Mouse (Mus musculus) intestine, embryonic 15.5 days (tissue): ENCODE results near the gene Csrp1. TPM values are rescaled to one million over a fixed set of nuclear protein-coding genes. Genes with fewer than 3 reads are reported as not detected.

Source experiments
- ATAC-seq: fragments of 200-750 bp; cut with Nextera tagmentation; 2 replicates; pipeline ENCODE4 v1.8.0; 2017; ENCODE audit warnings: moderate TSS enrichment, moderate library complexity
- H3K27ac ChIP-seq: fragments of 300-500 bp; sonication (generic); 2 replicates; pipeline ENCODE4 v1.5.1; 2015; ENCODE audit warnings: mild to moderate bottlenecking, inconsistent platforms
- H3K27me3 ChIP-seq: fragments of 300-500 bp; sonication (generic); replicated peaks from 2 replicates; pipeline ENCODE4 v1.6.1; 2015; ENCODE audit warnings: inconsistent platforms
- H3K36me3 ChIP-seq: fragments of 300-500 bp; sonication (generic); 2 replicates; pipeline ENCODE4 v1.6.1; 2015; ENCODE audit warnings: inconsistent platforms
- H3K4me1 ChIP-seq: fragments of 300-500 bp; sonication (generic); replicated peaks from 2 replicates; pipeline ENCODE4 v1.6.1; 2015; ENCODE audit warnings: inconsistent platforms
- H3K4me2 ChIP-seq: fragments of 300-500 bp; sonication (generic); replicated peaks from 2 replicates; pipeline ENCODE4 v1.6.1; 2015; ENCODE audit warnings: mild to moderate bottlenecking, inconsistent platforms
- H3K4me3 ChIP-seq: fragments of 300-500 bp; sonication (generic); replicated peaks from 2 replicates; pipeline ENCODE4 v1.5.1; 2015; ENCODE audit warnings: inconsistent platforms
- H3K9ac ChIP-seq: fragments of 300-500 bp; sonication (generic); 2 replicates; pipeline ENCODE4 v1.6.1; 2015; ENCODE audit warnings: inconsistent platforms
- H3K9me3 ChIP-seq: fragments of 300-500 bp; sonication (generic); 2 replicates; pipeline ENCODE4 v1.6.1; 2016; ENCODE audit warnings: inconsistent platforms
- WGBS: fragments of 180-500 bp; shearing (Covaris S2); methylation state at CpG from one replicate; pipeline ENCODE4 v1.1.7; 2015; 5-methylcytosine and 5-hydroxymethylcytosine counted together
- polyA plus RNA-seq: library from polyadenylated mRNA; unstranded; fragments of >200 nt; fragmentation: Nextera tagmentation; extraction: Ambion mirVana; gene quantifications from 2 replicates; pipeline ENCODE4 v1.2.1, GENCODE M21; 2015

Csrp1 gene
- polyA plus RNA-seq = 203 and 215 TPM in 2 replicates

DNA sequence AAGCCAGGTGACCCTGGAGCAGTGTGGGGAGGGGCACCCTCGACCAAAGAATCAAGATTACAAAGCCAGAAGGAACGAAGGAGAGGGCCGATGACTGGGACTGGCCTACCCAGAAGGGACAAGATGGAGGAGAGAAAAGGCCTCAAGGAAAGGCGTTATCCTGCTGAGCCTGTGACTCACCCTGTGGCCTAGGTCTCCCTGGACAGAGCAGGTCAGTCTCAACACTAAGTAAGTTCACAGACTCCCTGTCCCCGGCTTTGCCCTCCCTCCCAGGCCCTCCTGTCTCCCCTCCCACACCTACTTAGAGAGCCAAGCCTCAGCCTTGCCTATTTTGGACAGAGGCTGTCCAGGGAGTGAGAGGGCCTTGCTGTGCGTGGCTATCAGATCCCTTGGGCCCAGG lies at the start of gene Csrp1:
Gene Csrp1, plus strand, starts transcription at position 79 of the 400 bp plus-strand sequence.
- 62% methylated on average over 6 of the region's 6 CpGs for WGBS
- no peaks in the 10 kb centered on the region for H3K27me3 ChIP-seq
- H3K4me3 ChIP-seq = no peak within 1 kb of the TSS
- no peak within 1 kb of the TSS for H3K9ac ChIP-seq
- no peak within 1 kb of the TSS for H3K27ac ChIP-seq
- H3K9me3 ChIP-seq = no peaks in the 10 kb centered on the region
- ATAC-seq = no peak; the same call in 1 of the 2 replicates
- H3K36me3 ChIP-seq = no peaks in the 10 kb centered on the region
- no peak within 1 kb of the TSS for H3K4me2 ChIP-seq
- peaks cover 6% of the 10 kb centered on the region for H3K4me1 ChIP-seq

DNA sequence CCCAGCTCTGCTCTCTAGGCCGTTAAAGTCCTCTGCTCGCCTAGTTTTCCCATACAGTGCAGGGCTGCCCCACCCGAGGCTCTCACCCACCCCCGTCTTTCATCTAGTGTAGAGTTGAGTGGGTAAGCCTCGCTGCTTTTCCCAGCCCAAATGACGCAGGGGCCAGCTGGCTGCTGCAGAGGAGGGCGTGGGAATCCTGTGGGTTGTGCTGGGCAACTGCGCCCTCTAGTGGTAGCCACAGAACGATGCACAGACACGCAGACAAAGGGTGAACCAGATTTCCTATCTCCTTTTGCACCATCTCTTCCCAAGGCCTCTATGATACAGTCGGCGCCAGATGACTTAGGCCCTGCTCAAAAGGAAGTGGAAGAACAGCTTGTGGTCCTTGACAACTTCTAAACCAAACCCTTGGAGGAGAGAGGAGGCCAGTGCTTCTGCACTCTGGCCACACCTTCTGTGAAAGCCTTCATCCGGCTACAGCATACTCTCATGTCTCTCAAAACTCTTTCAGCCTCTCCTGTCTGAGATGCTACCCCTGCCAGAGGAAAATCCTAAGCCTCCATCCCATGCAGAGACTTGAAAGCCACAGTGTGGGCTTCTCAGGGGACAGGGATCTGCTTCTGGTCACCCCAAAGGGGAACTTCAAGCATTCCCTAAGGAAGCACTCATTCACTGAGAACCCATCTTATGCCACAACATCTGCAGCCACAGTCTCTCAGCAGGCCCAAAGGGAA lies 49.3 kb upstream of the Csrp1 start:
- Histone ChIP-seq H3K27me3 (no peaks in the 10 kb centered on the region), H3K9me3 (no peaks in the 10 kb centered on the region), H3K27ac (0 out of 2 replicates have a peak overlapping the region, but pooled peaks have one; percentile 27), H3K9ac (no peak overlapping the region), H3K4me3 (no peak overlapping the region), H3K4me2 (peak overlapping the region; percentile 45; the same call in 1 of the 2 replicates), H3K4me1 (peaks cover 23% of the 10 kb centered on the region), H3K36me3 (no peaks in the 10 kb centered on the region)
- 11% methylated on average over 13 of the region's 13 CpGs for WGBS
- ATAC-seq = peak; percentile 80

DNA sequence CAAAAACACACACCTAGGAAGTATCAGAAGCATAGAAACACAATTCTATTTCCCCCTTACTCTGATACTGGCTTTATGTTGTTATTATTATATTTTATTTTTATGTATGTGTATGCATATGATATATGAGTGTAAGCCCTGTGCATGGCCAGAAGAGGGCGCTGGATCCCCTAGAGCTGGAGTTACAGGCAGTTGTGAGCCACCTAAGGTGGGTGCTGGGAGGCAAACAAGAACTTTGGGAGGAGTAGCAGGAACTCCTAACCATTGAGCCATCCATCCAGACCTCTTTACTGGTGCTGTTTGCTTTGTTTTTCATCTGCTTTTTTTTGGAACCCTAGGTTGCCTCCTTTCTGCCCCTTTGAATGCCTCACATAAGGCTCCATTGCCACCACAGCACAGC lies 48.5 kb upstream of the Csrp1 start:
- peaks cover 23% of the 10 kb centered on the region for H3K4me1 ChIP-seq
- WGBS = 30% methylated on average over 1 of the region's 1 CpGs
- no peaks in the 10 kb centered on the region for H3K9me3 ChIP-seq
- H3K27ac ChIP-seq = no peak overlapping the region
- no peak overlapping the region for H3K4me3 ChIP-seq
- no peaks in the 10 kb centered on the region for H3K27me3 ChIP-seq
- ATAC-seq = no peak
- no peak overlapping the region for H3K4me2 ChIP-seq
- H3K36me3 ChIP-seq = no peaks in the 10 kb centered on the region
- no peak overlapping the region for H3K9ac ChIP-seq

DNA sequence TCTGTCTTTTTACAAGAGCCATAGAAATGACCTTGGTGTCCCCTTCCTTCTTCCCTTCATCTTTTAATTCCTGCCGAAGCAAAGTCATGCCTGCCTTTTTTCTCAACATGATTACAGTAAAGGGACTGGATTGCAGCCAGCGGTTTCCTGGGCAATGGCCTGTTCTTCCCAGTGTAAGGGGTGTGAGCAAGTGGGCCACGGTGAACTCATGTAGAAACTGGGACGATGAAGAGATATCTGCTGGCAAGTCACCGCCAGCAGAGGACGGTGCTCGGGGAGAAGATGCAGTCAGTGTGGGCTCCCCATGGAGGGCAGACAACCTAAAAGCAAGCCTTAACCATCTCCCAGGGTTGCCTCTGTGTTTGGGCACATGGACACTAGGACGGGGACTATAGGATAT lies 47.9 kb upstream of the Csrp1 start:
- no peaks in the 10 kb centered on the region for H3K27me3 ChIP-seq
- ATAC-seq = no peak
- no peak overlapping the region for H3K9ac ChIP-seq
- no peaks in the 10 kb centered on the region for H3K9me3 ChIP-seq
- no peak overlapping the region for H3K4me3 ChIP-seq
- WGBS = 62% methylated on average over 8 of the region's 8 CpGs
- H3K4me1 ChIP-seq = peaks cover 23% of the 10 kb centered on the region
- no peaks in the 10 kb centered on the region for H3K36me3 ChIP-seq
- H3K4me2 ChIP-seq = no peak overlapping the region
- no peak overlapping the region for H3K27ac ChIP-seq

DNA sequence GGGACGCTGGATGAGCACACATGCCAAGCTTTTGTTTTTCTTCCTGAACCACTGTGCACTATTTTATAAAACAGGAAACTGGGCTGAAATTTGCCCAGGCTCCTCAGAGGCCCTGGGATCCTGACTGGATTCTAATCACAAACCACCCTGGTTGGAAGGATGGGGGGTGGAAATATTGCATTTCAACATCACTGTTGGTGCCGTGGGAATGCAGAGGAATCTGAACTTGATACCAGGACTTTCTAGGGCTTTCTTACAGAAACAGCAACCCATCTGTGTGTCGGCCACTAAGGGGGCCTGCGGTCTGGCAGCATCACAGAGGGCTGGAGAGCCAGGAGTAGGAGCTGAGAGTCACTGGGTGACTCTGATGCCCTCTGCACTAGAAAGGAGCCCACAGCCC lies 47.5 kb upstream of the Csrp1 start:
- no peak for ATAC-seq
- Histone ChIP-seq H3K4me3 (no peak overlapping the region), H3K4me1 (peaks cover 23% of the 10 kb centered on the region), H3K9me3 (no peaks in the 10 kb centered on the region), H3K4me2 (no peak overlapping the region), H3K27me3 (no peaks in the 10 kb centered on the region), H3K27ac (no peak overlapping the region), H3K9ac (no peak overlapping the region), H3K36me3 (no peaks in the 10 kb centered on the region)
- 75% methylated on average over 4 of the region's 4 CpGs for WGBS

DNA sequence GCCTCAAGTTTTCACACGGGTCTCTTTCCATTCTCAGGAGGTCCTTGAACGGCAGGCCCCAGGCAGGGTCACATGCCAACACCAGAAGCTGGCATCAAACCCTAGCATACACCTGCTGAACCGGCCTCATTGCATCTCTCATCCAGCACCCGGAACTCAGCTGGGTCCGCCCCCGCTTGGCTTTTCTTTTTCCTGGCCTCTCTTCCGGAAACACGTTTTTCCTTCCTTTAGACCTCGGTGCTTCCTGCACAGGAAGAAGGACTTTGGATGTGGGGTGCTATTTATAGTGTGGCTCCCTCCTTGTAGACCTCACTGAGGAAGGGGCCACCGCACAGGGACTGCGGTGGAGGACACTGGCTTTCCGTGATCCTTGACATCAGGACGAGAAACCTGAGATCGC lies 46.4 kb upstream of the Csrp1 start:
- 76% methylated on average over 14 of the region's 14 CpGs for WGBS
- H3K27ac ChIP-seq = no peak overlapping the region
- no peak overlapping the region for H3K9ac ChIP-seq
- ATAC-seq = no peak
- H3K4me1 ChIP-seq = peaks cover 19% of the 10 kb centered on the region
- no peaks in the 10 kb centered on the region for H3K9me3 ChIP-seq
- H3K36me3 ChIP-seq = no peaks in the 10 kb centered on the region
- no peak overlapping the region for H3K4me2 ChIP-seq
- no peaks in the 10 kb centered on the region for H3K27me3 ChIP-seq
- no peak overlapping the region for H3K4me3 ChIP-seq

DNA sequence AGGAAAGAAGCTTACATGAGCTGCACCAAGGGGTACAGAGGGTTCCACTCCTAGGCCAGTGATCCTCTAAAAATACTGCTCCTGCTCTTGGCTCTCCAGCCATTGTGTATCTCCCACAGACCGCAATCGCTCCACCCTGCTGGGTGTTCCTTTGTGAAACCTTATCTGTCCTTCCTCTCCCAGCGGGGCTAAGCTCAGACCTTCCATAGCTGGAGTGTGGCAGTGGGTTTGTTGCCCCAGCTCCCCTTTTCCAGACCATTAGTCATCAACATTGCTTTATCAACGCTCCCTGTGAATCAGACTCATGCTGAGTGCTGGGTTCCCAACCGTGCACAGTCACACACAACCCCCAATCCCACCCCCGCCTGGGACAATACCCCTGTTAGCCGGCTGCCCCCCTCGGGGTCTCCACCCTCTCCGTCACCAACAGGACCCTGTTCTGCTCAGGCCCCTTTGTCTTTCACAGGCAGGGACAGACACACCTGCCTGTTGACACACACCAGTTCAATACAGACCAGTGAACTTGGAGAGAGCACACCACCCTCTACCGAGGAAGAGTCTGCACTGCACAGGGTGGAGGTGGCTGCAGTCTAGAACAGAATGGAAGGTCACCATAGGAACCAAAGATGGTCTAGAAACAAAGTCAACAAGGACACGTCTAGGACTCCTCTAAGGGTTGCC lies 44.3 kb upstream of the Csrp1 start:
- Histone ChIP-seq H3K4me1 (no peaks in the 10 kb centered on the region; the same call in 1 of the 2 replicates), H3K27ac (no peak overlapping the region), H3K36me3 (no peaks in the 10 kb centered on the region), H3K4me2 (no peak overlapping the region), H3K9me3 (no peaks in the 10 kb centered on the region), H3K27me3 (no peaks in the 10 kb centered on the region), H3K4me3 (no peak overlapping the region), H3K9ac (no peak overlapping the region)
- 50% methylated on average over 11 of the region's 11 CpGs for WGBS
- no peak for ATAC-seq

DNA sequence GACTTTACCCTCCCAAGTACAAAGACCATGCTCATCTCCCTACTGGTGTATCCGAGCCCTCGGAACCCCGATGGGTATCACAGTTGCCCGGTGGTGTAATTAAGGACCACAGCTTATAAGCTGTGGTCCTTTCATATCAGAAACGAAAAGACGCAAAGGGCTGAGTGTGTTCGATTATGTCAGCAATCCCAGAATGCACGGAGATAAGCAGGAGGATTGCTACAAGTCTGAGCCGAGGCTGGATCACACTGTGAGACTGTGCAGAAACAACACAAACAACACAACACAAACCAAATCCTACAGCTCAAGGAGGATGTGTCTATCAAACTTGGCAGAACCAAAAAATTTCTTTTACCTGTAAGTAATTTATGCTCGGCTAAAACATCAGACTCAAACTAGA lies 43.6 kb upstream of the Csrp1 start:
- WGBS = 87% methylated on average over 10 of the region's 10 CpGs
- H3K36me3 ChIP-seq = no peaks in the 10 kb centered on the region
- H3K9me3 ChIP-seq = no peaks in the 10 kb centered on the region
- H3K27me3 ChIP-seq = no peaks in the 10 kb centered on the region
- H3K4me2 ChIP-seq = no peak overlapping the region
- H3K4me3 ChIP-seq = no peak overlapping the region
- H3K27ac ChIP-seq = no peak overlapping the region
- no peaks in the 10 kb centered on the region for H3K4me1 ChIP-seq
- no peak overlapping the region for H3K9ac ChIP-seq
- ATAC-seq = no peak

DNA sequence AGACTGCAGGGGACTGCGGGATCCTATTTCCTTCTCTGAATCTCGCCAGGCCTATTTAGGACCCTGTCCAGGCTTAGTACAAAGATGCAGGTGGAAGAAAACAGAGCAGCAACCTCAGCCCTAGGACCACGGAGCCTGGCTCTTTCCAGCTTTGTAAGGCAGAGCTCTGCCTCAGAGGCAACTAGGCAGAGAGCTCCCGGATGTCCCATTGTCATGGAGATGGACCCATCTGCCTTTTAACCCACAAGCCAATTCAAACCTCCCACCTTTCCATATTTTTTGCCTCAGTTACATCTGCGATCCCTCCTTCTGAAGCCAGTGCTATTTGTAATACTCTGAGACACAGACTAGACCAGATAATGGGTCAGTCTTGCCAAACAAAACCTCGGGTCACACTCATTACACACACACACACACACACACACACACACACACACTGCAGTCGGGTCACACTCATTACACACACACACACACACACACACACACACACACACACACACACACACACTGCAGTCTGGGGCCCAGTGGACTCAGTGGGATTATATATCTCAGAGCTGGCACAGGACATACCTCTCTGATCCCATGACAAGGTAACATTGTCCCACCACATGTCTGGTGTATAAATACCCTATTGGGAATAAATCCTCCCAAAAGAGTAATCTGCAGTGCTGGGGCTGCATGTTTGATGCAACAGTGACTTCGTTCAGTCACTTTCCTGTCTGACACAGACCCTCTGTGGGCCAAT lies 42.8 kb upstream of the Csrp1 start:
- Histone ChIP-seq H3K27ac (no peak overlapping the region), H3K9ac (no peak overlapping the region), H3K27me3 (no peaks in the 10 kb centered on the region), H3K4me1 (no peaks in the 10 kb centered on the region), H3K36me3 (no peaks in the 10 kb centered on the region), H3K9me3 (no peaks in the 10 kb centered on the region), H3K4me3 (no peak overlapping the region), H3K4me2 (no peak overlapping the region)
- no peak for ATAC-seq
- WGBS = 71% methylated on average over 8 of the region's 8 CpGs

DNA sequence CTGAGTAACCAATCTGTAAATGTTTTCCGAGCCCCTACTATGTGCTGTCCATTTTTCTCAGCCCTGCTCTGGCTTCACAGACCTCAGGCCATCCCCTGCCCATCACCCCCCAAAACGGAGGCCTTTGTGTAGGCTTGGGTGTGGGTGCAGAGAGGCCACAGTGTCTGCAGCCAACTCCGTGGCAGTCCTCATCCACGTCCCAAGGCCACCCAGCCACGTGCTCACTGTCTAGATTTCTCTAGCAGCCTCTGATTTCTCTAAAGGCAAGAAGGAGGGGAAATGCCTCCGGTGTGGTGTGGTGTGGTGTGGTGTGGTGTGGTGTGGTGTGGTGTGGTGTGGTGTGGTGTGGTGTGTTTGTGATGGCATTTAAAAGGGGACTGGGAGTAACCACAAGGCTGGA lies 41.7 kb upstream of the Csrp1 start:
- H3K4me2 ChIP-seq = no peak overlapping the region
- no peak overlapping the region for H3K27ac ChIP-seq
- WGBS = 73% methylated on average over 6 of the region's 6 CpGs
- H3K4me3 ChIP-seq = no peak overlapping the region
- H3K9me3 ChIP-seq = no peaks in the 10 kb centered on the region
- H3K27me3 ChIP-seq = no peaks in the 10 kb centered on the region
- no peak overlapping the region for H3K9ac ChIP-seq
- ATAC-seq = no peak
- H3K36me3 ChIP-seq = no peaks in the 10 kb centered on the region
- H3K4me1 ChIP-seq = no peaks in the 10 kb centered on the region

DNA sequence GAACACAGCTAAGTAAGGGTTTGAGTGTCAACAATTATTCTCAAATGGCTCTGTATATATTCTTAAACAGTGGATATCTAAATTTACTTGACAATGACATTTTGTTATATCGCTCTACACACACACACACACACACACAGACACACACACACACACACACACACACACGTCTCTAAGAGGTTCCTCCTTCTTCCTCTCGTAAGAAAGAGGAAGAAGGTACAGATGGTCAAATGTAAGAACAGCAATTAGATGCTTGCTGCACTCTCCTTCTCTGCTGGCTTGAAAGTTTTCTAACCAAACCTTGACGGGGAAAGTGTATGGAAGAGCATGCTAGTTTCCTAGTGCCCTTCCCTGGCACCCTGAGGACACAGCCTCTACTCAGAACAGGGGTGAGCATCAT lies 39.1 kb upstream of the Csrp1 start:
- WGBS = 69% methylated on average over 4 of the region's 4 CpGs
- Histone ChIP-seq H3K4me3 (no peak overlapping the region), H3K9ac (no peak overlapping the region), H3K4me1 (0 out of 2 replicates have a peak, but pooled peaks cover 3% of the 10 kb centered on the region), H3K27ac (no peak overlapping the region), H3K4me2 (no peak overlapping the region), H3K9me3 (no peaks in the 10 kb centered on the region), H3K27me3 (no peaks in the 10 kb centered on the region), H3K36me3 (no peaks in the 10 kb centered on the region)
- ATAC-seq = no peak

DNA sequence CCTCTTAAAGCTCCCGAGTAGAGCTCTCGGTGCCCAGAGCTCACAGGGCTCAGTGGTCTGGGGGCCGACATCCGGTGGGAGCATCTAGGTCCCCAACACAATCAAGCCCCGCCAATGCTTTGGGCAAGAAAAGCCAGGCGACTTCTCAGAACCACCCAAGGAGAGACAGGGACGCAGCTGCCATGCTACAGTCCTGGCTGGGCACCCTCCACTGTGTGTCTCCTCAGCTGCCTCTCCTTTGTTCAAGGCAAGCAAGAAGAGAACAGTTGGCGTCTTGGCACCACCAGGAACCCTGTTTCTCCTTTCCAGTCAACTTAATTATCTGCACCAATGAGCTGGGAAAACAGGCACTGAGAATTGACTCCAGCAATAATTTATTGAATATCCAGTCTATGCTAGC lies 38.7 kb upstream of the Csrp1 start:
- WGBS = 79% methylated on average over 8 of the region's 8 CpGs
- no peak overlapping the region for H3K27ac ChIP-seq
- H3K9ac ChIP-seq = no peak overlapping the region
- no peak for ATAC-seq
- no peak overlapping the region for H3K4me3 ChIP-seq
- H3K27me3 ChIP-seq = no peaks in the 10 kb centered on the region
- no peaks in the 10 kb centered on the region for H3K9me3 ChIP-seq
- H3K36me3 ChIP-seq = no peaks in the 10 kb centered on the region
- no peak overlapping the region for H3K4me2 ChIP-seq
- peaks cover 7% of the 10 kb centered on the region; the same call in 1 of the 2 replicates for H3K4me1 ChIP-seq
